Mouse (Mus musculus): ENCODE results near the gene Efcab6. TPM values are rescaled to one million over a fixed set of nuclear protein-coding genes. Genes with fewer than 3 reads are reported as not detected.

The Efcab6 gene
- polyA plus RNA-seq, 1 experiment from 2014 or later = 0.70 TPM

GRCm38 (mm10) chr15:84049570-84049969, 15.6 kb downstream of the Efcab6 start:
- no peak overlapping the region for H3K4me2 ChIP-seq (ENCODE audit: low read depth, low read length)
- ATAC-seq (ENCODE audit: insufficient read depth, low FRiP score) = no peak
- H3K27ac ChIP-seq (ENCODE audit: low read length) = no peak overlapping the region
- H3K4me1 ChIP-seq (ENCODE audit: control insufficient read depth, insufficient read depth, low read length) = no peaks in the 10 kb centered on the region
- H3K27me3 ChIP-seq (ENCODE audit: control insufficient read depth, insufficient read depth, low read length) = peaks cover under 1% of the 10 kb centered on the region; the same call in 1 of the 2 replicates
- no peaks in the 10 kb centered on the region for H3K36me3 ChIP-seq (ENCODE audit: control insufficient read depth, insufficient read depth, low read length)
- H3K9me3 ChIP-seq (replicated peaks; ENCODE audit: control insufficient read depth, low read length) = peaks cover 1% of the 10 kb centered on the region; the same call in 1 of the 2 replicates
- no peak overlapping the region for H3K9ac ChIP-seq (ENCODE audit: low read length)
- 61% methylated on average over 7 of the region's 7 CpGs for WGBS
- H3K4me3 ChIP-seq (replicated peaks; ENCODE audit: low read length) = no peak overlapping the region

GRCm38 (mm10) chr15:84045562-84045961, 19.6 kb downstream of the Efcab6 start:
- no peak overlapping the region for H3K27ac ChIP-seq (ENCODE audit: low read length)
- no peak overlapping the region for H3K4me3 ChIP-seq (replicated peaks; ENCODE audit: low read length)
- H3K9me3 ChIP-seq (replicated peaks; ENCODE audit: control insufficient read depth, low read length) = peaks cover 5% of the 10 kb centered on the region; the same call in 1 of the 2 replicates
- whole genome bisulfite sequencing = 88% methylated on average over 6 of the region's 6 CpGs
- ATAC-seq (ENCODE audit: insufficient read depth, low FRiP score) = no peak
- H3K4me1 ChIP-seq (ENCODE audit: control insufficient read depth, insufficient read depth, low read length) = no peaks in the 10 kb centered on the region
- H3K36me3 ChIP-seq (ENCODE audit: control insufficient read depth, insufficient read depth, low read length) = no peaks in the 10 kb centered on the region
- no peaks in the 10 kb centered on the region for H3K27me3 ChIP-seq (ENCODE audit: control insufficient read depth, insufficient read depth, low read length)
- no peak overlapping the region for H3K4me2 ChIP-seq (ENCODE audit: low read depth, low read length)
- no peak overlapping the region for H3K9ac ChIP-seq (ENCODE audit: low read length)

GRCm38 (mm10) chr15:84037067-84037466, 28.1 kb downstream of the Efcab6 start:
- Histone ChIP-seq H3K4me3 (replicated peaks; ENCODE audit: low read length) (no peak overlapping the region), H3K9me3 (replicated peaks; ENCODE audit: control insufficient read depth, low read length) (no peaks in the 10 kb centered on the region), H3K36me3 (ENCODE audit: control insufficient read depth, insufficient read depth, low read length) (no peaks in the 10 kb centered on the region), H3K27me3 (ENCODE audit: control insufficient read depth, insufficient read depth, low read length) (no peaks in the 10 kb centered on the region), H3K4me2 (ENCODE audit: low read depth, low read length) (no peak overlapping the region), H3K4me1 (ENCODE audit: control insufficient read depth, insufficient read depth, low read length) (no peaks in the 10 kb centered on the region), H3K9ac (ENCODE audit: low read length) (no peak overlapping the region), H3K27ac (ENCODE audit: low read length) (no peak overlapping the region)
- no peak for ATAC-seq (ENCODE audit: insufficient read depth, low FRiP score)
- WGBS = 94% methylated on average over 5 of the region's 5 CpGs

GRCm38 (mm10) chr15:84025651-84026050, 39.5 kb downstream of the Efcab6 start:
- Histone ChIP-seq H3K4me1 (ENCODE audit: control insufficient read depth, insufficient read depth, low read length) (no peaks in the 10 kb centered on the region), H3K4me3 (replicated peaks; ENCODE audit: low read length) (no peak overlapping the region)
- no peak for ATAC-seq (ENCODE audit: insufficient read depth, low FRiP score)

DNA sequence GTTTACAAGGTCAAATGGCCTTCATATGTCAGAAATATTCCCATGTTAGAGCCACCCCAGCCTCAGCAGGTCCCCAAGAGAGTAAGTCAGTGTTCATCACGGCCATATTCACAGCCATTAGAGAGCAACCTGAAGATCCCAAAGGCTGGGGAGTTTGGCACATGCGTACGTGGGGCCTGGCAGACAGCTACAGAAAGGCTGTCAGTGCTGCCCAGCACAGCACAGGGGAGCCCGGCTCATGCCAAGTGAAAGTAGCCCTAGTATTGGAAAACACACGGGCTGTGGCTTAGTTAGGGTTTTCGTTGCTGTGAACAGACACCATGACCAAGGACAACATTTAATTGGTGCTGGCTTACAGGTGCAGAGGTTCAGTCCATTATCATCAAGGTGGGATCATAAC, 40.3 kb downstream of the Efcab6 start:
- no peaks in the 10 kb centered on the region for H3K9me3 ChIP-seq (replicated peaks; ENCODE audit: control insufficient read depth, low read length)
- H3K27ac ChIP-seq (ENCODE audit: low read length) = no peak overlapping the region
- H3K9ac ChIP-seq (ENCODE audit: low read length) = no peak overlapping the region
- H3K4me1 ChIP-seq (ENCODE audit: control insufficient read depth, insufficient read depth, low read length) = no peaks in the 10 kb centered on the region
- WGBS = 85% methylated on average over 6 of the region's 6 CpGs
- no peaks in the 10 kb centered on the region for H3K27me3 ChIP-seq (ENCODE audit: control insufficient read depth, insufficient read depth, low read length)
- no peak for ATAC-seq (ENCODE audit: insufficient read depth, low FRiP score)
- no peaks in the 10 kb centered on the region for H3K36me3 ChIP-seq (ENCODE audit: control insufficient read depth, insufficient read depth, low read length)
- H3K4me3 ChIP-seq (replicated peaks; ENCODE audit: low read length) = no peak overlapping the region
- no peak overlapping the region for H3K4me2 ChIP-seq (ENCODE audit: low read depth, low read length)

More at GRCm38 (mm10) chr15:84025651-84026050, 39.5 kb downstream of the Efcab6 start:
- Histone ChIP-seq H3K27me3 (ENCODE audit: control insufficient read depth, insufficient read depth, low read length) (no peaks in the 10 kb centered on the region), H3K9me3 (replicated peaks; ENCODE audit: control insufficient read depth, low read length) (no peaks in the 10 kb centered on the region), H3K4me2 (ENCODE audit: low read depth, low read length) (no peak overlapping the region), H3K9ac (ENCODE audit: low read length) (no peak overlapping the region), H3K36me3 (ENCODE audit: control insufficient read depth, insufficient read depth, low read length) (no peaks in the 10 kb centered on the region), H3K27ac (ENCODE audit: low read length) (no peak overlapping the region)
- 78% methylated on average over 8 of the region's 8 CpGs for WGBS

DNA sequence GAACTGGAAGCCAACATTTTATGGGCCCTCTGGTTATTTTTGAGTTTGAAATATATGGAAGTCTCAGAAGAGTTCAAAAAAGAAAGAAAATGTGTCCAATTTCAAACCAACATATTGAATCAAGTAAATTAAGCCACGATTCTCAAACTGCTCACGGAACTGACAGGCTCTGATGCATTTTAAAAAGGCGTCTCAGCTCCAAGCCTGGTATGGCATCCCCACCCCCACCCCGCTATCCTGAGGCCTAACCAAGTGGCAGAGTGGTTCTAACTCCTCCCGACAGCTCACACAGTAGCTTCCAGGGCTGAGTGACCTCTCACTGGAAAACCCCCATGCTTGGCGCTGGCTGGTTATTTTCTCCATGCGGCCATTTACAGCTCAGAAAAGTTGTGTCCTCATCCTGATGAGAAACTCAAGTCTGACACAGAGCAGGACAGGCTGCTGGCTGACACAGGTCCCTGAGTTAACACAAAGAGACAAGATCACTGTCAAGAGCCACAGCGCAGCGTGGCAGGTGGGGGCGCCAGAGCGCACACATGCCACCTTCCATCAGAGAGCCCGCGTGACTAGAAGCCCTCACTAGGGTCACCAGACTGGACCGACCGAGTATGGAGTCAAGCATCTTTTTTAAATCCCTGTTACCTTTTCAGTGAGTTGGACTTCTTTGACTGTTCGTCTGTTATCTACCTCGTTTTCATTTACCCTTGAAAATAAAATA, 55.7 kb downstream of the Efcab6 start:
- H3K27ac ChIP-seq (ENCODE audit: low read length) = no peak overlapping the region
- H3K4me3 ChIP-seq (replicated peaks; ENCODE audit: low read length) = no peak overlapping the region
- H3K4me2 ChIP-seq (ENCODE audit: low read depth, low read length) = no peak overlapping the region
- H3K4me1 ChIP-seq (ENCODE audit: control insufficient read depth, insufficient read depth, low read length) = no peaks in the 10 kb centered on the region
- H3K36me3 ChIP-seq (ENCODE audit: control insufficient read depth, insufficient read depth, low read length) = no peaks in the 10 kb centered on the region
- H3K9ac ChIP-seq (ENCODE audit: low read length) = no peak overlapping the region
- ATAC-seq (ENCODE audit: insufficient read depth, low FRiP score) = no peak
- WGBS = 58% methylated on average over 17 of the region's 17 CpGs
- no peaks in the 10 kb centered on the region for H3K27me3 ChIP-seq (ENCODE audit: control insufficient read depth, insufficient read depth, low read length)
- no peaks in the 10 kb centered on the region for H3K9me3 ChIP-seq (replicated peaks; ENCODE audit: control insufficient read depth, low read length)

DNA sequence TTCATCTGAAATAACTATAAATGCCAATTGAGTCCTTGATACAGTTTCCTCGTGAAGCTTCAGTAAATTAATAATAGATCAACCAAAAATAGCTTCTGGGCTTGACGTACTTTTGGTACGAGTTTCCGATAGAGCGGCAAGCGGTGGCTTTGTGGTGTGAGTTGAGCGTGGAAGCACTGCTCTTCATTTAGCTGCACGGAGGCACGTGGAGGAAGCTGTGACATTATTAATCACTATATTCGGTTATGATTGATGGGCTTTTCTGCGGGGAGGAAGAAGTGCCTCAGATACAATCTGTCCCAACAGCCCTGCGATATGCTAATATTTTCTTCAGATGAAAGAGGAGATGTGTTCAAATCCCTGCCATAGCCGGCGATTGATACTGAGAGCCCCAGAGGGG, 60.9 kb downstream of the Efcab6 start:
- Histone ChIP-seq H3K36me3 (ENCODE audit: control insufficient read depth, insufficient read depth, low read length) (no peaks in the 10 kb centered on the region), H3K4me3 (replicated peaks; ENCODE audit: low read length) (no peak overlapping the region), H3K27me3 (ENCODE audit: control insufficient read depth, insufficient read depth, low read length) (no peaks in the 10 kb centered on the region), H3K4me2 (ENCODE audit: low read depth, low read length) (no peak overlapping the region), H3K9me3 (replicated peaks; ENCODE audit: control insufficient read depth, low read length) (no peaks in the 10 kb centered on the region), H3K9ac (ENCODE audit: low read length) (no peak overlapping the region), H3K27ac (ENCODE audit: low read length) (no peak overlapping the region), H3K4me1 (ENCODE audit: control insufficient read depth, insufficient read depth, low read length) (no peaks in the 10 kb centered on the region)
- no peak for ATAC-seq (ENCODE audit: insufficient read depth, low FRiP score)
- WGBS = 84% methylated on average over 14 of the region's 14 CpGs

DNA sequence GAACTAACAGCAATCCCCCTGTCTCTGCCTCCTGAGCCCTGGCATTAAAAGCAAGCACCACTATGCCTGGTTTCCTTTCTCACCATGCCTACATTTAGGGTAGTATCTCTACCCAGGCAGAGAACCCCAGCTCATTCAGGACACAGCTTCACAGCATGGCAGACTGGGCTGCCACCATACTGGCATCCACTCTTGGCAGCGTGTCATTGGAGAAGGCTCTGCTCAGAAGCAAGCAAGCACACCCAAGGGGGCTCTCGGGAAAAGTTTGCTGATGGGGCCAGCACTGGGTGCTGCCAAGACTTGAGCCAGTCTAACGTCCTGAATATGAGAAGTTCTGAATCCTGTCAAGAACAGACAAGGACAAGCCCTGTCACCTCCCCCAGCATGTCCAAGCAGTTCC, 66.1 kb downstream of the Efcab6 start:
- no peak for ATAC-seq (ENCODE audit: insufficient read depth, low FRiP score)
- Histone ChIP-seq H3K9ac (ENCODE audit: low read length) (no peak overlapping the region), H3K4me3 (replicated peaks; ENCODE audit: low read length) (no peak overlapping the region), H3K9me3 (replicated peaks; ENCODE audit: control insufficient read depth, low read length) (no peaks in the 10 kb centered on the region), H3K4me2 (ENCODE audit: low read depth, low read length) (no peak overlapping the region), H3K27me3 (ENCODE audit: control insufficient read depth, insufficient read depth, low read length) (no peaks in the 10 kb centered on the region), H3K4me1 (ENCODE audit: control insufficient read depth, insufficient read depth, low read length) (0 out of 2 replicates have a peak, but pooled peaks cover 4% of the 10 kb centered on the region), H3K27ac (ENCODE audit: low read length) (no peak overlapping the region), H3K36me3 (ENCODE audit: control insufficient read depth, insufficient read depth, low read length) (no peaks in the 10 kb centered on the region)
- WGBS = 70% methylated on average over 3 of the region's 3 CpGs

DNA sequence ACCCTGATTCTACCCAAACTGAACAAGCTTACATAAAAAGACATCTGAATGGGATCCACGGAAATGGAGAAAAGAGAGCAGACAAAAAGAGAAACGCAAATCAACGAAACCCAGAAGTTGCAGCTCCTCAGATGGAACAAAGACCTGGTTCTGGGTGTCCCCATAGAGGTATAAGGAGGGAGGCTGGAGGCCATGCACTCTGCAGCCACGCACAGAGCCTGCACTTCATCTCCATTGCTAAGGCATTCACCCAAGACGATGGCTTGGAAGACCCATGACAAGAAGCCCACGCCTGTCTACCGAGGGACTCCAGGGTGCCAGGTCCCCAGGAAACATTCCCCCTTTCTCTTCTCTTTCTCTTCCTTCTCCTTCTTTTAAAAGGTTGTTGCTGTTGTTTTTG, 66.6 kb downstream of the Efcab6 start:
- 51% methylated on average over 7 of the region's 7 CpGs for WGBS
- Histone ChIP-seq H3K4me2 (ENCODE audit: low read depth, low read length) (peak overlapping the region; percentile 19; the same call in 1 of the 2 replicates), H3K27ac (ENCODE audit: low read length) (peak overlapping the region; percentile 6; the same call in 1 of the 2 replicates), H3K4me3 (replicated peaks; ENCODE audit: low read length) (no peak overlapping the region), H3K27me3 (ENCODE audit: control insufficient read depth, insufficient read depth, low read length) (no peaks in the 10 kb centered on the region), H3K36me3 (ENCODE audit: control insufficient read depth, insufficient read depth, low read length) (no peaks in the 10 kb centered on the region), H3K4me1 (ENCODE audit: control insufficient read depth, insufficient read depth, low read length) (0 out of 2 replicates have a peak, but pooled peaks cover 4% of the 10 kb centered on the region), H3K9ac (ENCODE audit: low read length) (no peak overlapping the region), H3K9me3 (replicated peaks; ENCODE audit: control insufficient read depth, low read length) (no peaks in the 10 kb centered on the region)
- ATAC-seq (ENCODE audit: insufficient read depth, low FRiP score) = no peak

Measured in stomach, embryonic 16.5 days (tissue).